Mouse (Mus musculus): ENCODE measurements around the gene Zpbp2.
A peak's percentile ranks its signal among the peaks of the same experiment; 100 is the strongest.

Gene Zpbp2

DNA sequence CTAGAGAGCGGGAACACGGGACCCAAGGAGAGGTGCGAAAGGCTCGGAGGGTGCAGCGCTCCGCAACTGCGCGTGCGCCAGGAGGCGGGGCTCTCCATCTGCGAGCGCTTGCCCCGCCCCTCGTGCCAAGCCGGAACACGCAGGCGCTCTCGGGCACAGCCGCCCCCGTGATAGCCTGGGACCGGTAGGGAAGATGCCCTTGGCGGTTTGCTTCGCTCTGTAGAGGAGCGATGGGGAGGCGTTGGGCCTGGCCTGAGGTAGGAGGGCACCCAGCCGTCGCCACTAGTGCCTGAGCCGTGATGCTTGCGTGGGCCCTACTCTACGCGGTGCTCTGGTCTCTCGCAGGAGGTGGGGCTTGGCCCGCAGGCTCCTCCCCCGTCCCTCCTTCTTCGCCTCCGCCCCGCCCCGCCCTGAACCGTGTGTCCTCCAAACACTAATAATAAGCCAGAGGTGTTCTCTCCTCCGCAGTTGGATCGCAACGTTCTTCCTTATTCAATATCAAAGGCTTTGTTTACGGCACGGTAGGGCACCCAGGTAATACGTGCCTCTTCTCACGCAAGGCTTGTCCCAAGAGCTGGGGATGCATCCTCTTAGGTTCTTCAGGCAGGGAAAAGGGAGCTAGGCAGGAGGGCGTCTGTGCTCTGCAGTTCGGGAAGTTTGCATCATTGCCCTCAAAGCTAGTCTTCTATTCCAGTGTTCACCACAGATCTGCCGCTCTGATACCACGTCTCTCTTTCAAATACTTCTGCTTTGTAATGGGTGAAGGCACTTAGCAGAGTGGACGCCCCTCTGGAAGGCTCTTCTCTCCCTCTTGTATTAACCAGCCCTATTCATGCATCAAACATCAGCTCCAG, at the start of gene Zpbp2:
Zpbp2 (plus strand) TSS at position 123 of the 854 bp plus-strand sequence.
- peak; percentile 90 for DNase-seq

DNA sequence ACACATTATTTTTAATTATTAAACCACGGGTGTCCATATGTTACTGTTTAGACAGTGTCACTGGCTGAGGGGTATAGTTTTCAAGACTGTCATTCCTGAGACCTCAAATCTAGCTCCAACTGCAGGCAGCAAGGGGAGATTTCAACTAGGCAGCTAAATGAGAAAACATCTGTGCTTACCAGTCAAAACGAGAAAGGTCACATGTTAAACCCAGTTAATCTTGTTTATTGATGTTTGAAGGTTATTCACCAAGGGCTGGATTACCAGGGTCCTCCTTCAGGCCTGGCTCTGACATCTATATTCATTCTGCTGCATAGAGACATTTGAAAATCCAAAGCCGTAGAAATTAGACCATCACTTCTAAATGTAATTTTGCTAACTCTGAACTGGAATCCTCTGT, 46.0 kb upstream of the Zpbp2 start:
- DNase-seq: no peak

DNA sequence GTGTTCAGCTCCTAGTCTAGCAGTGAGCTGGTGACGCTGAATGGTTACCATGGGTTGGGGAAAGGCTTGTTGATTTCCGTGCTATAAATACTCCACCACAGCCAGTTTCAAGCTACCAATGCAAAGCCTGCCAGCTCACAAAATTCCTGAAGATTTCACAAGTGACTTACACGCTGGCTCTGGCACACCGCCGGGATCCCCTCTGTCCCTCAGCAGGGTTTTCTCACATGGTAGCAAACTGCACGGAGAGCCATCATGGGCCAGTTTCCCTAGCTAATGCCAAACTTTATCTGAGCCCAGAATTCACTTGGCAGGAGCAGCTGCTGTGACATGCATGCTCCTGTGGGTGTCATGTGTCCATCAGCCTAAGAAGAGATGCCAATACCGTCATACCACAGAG, 41.5 kb upstream of the Zpbp2 start:
- peak; percentile 46 for DNase-seq

DNA sequence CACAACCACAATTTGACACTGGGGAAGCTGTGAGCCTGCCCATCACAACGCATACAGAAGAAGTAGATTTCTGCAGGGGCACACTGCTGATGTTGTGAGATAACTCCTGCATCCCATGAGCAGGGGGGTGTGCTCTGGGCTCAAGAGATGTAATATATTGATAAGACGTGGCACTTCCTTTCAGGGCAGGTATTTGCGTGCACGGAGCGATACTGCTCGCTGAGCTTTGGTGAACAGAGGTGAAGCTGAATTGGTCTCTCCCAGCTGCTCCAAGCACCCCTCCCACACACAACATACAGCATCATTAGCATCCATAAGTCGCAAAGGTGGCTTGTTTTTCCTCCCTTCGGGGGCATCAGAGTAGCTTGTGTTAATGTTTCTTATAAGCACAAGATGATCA, 40.8 kb upstream of the Zpbp2 start:
- no peak for DNase-seq

DNA sequence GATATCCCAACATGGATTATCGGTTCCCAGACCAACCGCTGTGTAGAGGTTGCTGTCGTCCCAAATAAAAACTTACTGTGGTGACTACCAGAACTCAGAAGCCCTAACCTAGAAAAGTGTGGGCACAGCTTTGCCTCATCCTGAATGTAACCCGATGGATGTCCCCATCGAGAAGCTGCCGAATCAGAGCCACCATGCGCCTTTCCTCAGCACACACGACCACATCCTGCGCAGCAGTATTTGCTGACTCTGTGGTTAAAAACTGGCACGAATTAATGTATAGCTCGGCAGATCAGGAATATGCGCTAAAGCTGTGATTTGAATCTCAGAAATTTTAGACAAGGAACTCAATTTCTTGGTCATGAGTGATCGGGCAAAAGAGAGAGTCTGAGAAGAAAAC, 38.0 kb upstream of the Zpbp2 start:
- no peak for DNase-seq

DNA sequence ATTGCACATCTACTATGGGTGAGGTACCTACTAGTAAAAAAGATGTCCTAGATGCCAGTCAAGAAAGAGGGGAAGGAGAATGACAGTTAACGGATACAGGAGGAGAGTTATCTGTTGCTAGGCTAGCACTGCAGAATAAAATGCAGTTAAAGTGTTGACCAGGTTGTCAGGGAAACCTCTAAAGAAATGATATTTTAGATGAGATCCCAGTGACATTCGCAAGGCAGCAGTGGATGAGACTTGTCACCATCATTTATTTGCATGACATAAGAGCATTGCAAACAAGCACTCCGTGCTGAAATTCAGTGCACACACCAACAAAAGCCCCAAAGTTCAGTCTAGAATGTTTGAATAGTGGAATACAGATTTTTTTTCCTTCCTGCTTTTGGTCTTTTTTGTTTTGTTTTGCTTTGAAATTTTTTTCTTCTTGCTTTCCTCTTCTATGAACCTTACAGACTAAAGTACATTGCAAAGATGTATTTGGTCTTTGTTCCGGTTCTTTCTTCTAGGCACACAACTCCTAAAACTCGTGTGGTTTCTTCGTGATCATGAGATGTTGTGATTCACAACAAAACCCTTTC, 37.5 kb upstream of the Zpbp2 start:
- DNase-seq: no peak

DNA sequence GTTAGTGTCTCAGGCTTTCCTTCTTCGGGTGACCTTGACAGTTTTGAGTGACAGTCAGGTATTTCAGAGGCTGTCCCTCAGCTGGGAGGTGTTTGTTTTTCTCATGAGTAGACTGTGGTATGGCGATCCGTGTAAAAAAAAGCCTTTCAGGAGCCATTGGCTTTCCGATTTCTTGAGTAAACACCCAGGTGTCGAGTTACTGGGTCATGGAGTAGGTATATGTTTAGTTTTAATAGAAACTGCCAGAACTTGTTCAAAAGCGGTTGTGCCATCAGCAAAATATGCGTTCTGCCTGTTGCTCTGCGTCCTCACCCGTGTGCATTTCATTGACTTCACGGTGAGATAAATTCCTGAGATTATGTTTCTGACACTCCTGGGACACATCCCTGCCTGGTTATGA, 30.4 kb upstream of the Zpbp2 start:
- no peak for DNase-seq

DNA sequence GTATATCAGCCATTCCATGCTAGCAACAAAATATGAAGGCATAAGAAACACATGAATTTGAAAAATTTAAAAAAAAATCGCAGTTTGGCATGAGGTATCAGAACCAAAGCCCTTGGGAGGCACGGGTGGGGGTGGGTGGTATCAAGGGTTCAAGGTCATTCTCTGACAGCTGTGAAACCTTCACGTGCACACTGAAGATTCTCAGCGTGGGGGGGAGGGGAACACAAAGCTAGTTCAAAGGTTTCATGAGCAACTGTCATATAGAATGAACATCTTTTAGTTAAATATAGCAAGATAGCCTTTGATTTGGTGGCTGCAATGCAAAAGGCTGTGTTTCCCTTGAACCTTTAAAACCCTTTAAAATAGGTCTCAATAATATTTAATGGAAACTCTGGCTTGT, 25.8 kb upstream of the Zpbp2 start:
- no peak for DNase-seq

DNA sequence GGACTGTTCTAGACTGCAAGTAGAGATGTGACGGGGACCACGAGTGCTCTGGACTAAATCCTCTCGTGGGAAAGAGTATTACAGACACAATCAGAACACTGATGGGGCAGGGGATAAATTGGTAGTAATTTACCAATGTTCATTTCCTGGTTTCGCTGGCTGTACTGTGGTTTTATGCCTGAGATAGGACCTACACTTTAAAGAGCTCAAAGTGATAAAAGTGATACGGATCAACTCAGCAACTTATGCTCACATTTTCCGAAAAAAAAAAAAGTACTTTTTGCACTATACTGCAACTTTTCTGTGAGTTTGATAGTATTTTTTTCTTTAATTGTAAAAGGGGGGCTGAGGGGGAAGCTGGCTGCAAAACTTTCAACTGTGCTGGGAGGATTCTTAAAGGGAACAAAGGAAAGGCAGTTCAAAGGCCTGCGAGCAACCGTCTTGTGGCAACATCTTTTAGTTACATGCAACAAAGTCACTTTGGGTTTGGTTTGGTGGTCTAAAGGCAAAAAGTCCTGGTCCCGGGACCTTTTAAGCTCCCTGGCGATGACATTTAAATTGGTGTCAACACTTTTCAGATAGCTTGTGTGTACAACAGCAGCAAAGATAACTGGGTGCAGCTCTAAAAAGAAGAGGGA, 24.0 kb upstream of the Zpbp2 start:
- DNase-seq: no peak

DNA sequence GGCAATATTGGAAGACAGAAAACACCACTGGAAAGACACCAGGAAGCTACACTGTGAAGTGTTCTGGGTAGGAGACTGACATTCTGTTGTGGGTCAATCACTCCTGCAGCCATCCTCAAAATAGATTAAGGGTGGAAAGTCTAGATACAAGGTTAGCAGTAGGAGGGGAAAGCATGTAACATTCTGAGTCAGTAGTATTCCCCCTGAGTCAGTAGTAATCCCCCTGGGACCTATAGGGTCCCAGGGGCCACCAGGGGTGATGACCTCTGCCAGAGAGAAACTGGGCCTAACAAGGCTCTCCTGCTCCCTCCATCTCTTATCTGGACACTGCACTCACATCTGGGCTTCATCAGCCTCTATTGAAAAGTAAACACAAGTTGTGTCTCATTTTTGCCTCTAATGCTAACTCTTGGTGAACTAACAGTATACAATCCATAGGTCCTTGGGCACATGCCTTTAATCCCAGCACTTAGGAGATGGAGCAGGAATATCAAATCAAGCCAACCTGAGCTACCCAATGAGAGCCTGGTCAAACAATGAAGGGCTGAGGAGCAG, 13.3 kb upstream of the Zpbp2 start:
- DNase-seq: no peak

DNA sequence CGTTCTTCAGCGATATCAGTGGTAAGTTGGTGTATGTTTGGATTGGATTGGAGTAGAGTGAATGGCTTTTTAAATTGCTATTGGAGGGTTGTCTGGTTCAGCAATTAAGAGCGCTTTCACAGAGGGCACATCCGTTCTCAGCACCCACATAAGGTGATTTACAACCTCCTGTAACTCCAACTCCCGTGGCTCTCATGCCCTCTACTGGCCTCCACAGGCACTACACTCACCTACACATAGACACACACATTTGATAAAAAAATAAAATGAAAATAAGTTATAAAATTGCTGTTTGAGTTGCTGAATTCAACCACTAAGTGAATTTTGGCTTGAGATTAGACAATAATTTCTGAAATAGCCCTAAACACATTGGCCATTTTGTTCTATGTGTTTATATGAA, 10.6 kb upstream of the Zpbp2 start:
- DNase-seq: no peak

DNA sequence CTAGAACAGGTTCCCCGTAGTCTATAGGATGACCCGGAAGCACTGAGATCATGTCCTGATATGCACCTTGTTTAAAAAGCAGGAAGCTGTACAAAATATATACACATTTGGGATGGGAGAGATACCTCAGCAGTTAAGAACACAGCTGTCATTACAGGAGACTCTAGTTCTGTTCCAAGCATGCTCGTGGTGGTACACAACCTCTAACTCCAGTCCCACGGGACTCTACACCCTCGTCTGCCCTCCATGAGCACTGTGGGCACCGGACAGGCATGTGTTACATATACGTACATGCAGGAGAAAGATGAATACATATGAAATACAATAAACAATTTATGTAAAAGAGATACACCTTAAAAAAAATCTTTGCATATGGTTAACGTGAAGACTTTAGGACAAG, 8.3 kb upstream of the Zpbp2 start:
- no peak for DNase-seq

DNA sequence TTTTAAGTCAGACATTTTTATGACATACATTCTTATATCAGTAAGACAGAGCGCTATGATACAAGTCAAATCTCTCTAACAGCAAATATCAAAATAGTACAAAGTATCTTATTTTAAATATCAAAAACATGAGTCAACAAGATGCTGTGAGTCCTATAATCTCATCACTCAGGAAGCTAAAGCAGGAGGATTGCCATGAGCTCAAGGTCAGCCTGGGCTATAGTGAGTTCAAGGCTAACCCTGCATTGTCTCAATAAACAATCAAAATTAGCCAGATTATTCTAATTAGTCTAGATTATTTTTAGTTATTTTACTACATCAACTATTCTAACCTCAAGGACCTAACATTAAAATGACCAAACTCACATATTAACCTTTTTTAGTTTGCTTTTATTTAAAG, 7.5 kb upstream of the Zpbp2 start:
- no peak for DNase-seq

DNA sequence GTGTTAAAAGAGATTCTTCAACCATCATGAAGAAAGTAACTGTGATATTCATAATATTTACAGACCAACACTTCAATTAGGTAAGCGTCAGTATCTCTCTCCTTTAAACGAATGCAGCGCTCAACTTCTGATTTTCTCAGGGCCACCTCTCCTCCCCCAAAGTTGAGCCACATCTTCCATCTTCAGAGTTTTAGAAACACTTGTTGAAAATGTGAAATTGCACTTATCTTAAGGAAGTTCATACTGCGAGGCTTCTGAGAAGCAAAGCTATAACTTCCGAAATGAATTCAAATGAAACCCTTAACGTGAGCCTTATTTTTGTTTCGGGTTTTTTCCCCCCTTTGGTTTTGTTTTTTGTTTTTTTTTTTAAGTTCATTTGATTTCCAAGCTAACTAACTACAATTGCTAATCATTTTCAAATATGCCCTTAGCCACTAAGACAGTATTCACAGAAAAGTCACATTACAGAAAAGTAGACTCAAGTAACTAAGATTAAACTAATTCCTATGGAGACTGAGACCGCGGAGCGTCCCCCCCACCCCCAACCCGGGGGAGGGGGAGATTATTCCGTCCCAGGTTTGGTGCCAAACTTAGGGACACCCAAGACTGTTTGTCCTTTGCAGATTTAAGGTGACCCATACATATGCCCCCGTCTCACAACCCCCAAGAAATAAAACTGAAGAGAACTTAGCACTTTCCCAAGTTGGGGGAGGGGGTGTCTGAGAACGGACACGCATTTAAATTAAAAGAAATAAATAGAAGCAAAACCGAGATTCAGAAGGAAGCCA, 5.8 kb upstream of the Zpbp2 start:
- no peak for DNase-seq

DNA sequence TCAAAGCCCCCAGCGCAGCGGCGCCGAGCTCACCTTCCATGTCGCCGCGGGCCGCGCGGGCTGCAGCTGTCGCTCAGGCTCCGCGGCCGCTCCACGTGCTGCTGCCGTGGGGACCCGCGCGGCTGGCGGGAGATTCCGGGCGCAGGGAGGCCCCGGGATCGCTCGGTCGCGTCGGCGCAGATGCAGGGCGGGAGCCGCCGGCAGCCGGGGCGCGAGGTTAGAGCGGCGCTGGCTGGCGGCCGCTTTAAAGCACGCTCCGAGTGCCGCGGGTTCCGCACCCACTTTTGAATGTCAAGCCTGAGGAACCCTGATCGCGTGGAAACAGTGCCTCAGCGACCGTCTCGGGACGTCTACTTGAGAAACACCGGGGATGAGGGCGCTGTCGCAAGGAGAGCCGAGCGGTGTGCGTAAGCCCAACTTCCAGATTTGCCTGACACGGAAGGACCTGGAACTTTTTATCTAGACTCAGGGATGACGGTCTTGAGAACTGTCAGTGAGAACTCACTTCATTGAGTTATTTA, 5.1 kb upstream of the Zpbp2 start, which contains the start of gene Ikzf3:
Ikzf3 (minus strand) TSS at position 321 of the 521 bp plus-strand sequence.
- peak; percentile 54 for DNase-seq

DNA sequence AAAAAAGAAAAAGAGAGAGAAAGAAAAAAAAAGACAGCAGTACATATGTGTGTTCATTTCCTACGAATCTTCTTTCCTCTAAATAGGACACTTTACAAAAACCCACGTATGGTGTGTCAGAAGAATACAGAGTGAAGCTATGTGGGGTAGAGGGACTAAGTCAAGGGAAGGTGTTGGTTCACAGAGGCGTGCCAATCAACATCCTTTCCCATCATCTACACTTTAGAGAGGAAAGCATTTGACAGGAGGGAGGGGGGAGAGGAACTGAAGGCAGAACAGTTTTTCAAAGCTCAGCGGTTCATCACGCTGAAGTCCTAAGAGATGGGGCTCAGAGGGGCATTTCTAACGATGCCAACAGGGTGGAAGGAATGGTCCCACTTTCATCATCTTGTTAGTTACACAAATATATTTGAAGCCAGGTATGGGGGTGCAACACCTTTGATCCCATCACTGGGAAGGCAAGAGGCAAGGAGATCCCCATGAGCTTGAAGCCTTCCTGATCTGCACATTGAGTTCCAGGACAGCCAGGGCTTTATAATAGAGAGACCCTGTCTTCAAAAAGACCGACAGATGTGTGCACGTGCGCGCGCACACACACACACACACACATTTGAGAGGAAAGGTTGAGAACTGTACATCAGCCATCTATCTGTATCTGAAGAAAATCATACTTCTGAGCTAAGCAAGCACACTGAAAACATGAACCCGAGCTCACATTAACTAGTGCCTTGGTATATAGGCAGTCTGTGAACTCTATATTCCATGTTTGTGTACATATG, 4.2 kb upstream of the Zpbp2 start:
- peak; percentile 12 for DNase-seq

DNA sequence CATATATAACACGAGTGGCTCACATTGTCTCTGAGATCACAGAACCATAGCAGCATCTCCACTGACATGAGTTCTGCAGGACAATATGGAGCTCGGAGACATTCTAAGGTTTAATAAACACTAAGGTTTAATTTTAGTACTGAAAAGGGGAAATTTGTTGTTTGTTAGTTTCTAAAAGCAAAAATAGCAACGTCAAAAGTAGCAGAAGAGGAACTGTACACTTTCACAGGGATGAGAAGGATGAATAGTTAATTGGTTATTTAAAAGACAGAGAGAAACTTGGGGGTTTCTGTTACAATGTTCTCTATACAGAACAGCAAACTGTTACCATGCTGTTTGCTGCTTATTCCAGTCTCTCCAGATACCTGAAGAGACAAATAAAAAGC, 3.6 kb upstream of the Zpbp2 start:
- no peak for DNase-seq

DNA sequence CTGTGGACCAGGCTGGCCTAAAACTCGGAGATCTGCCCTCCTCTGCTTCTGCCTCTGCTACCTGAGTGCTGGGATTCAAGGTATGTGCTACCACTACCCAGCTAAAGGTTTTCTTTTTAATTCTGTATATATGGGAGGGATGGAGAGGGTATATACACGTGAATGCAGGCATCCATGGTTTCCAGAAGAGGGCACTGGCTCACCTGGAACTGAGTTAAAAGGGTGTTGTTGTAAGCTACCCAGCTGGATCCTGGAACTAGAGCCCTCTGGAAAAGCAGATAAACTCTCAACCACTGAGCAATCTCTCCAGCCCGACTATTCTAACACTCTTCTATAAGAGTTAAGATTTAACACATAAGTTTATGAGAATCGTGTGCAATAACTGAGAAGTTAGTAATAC, 1.5 kb upstream of the Zpbp2 start:
- DNase-seq: no peak

DNA sequence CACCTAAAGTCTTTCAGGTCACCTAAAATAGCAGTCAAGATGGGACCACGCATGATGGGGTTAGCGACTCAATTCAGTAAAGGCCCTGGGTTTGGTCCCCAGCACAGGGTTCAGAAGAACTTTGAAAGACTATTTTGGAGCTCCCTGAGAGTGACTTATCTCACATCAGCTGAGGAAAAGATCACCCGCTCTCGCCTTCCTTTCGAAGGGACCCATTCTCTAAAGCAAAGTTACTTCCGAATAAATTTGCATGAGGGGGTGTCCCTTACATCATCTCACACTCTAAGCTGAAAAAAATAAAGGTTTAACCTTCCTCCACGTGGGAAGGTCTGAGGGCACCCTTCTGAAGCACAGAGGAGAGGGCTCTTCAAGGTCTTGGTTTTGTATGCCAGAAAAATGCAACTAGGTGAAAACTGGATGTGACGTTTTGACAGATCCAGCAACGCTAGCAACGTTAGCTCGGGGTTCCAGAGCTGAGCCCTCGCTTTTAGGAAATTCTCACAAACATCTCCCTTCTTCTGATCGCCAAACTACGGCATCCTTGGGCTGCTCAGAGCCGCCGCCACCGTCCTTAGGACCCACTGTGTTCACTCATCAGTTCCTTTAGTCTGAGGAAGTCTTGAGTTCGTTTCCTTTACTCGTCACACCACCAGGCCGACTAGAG, 454 bp upstream of the Zpbp2 start:
- DNase-seq: peak; percentile 19

DNA sequence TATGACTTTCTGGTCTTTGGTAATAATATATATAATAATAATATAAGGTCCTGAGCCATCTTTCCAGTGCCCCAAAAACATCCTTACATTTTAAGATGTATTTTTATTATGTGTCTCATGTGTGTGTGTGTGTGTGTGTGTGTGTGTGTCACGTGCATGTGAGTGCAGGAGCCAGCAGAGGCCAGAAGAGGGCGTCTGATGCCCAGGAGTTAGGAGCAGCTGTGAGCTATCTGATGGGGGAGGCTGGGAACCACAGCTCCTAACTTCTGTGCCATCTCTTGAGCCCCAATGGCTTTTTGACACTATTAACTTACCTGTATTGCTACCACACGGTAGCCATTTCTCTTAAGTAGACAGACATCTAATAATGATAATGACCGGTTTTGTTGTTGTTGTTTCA, 3.1 kb downstream of the Zpbp2 start:
- DNase-seq: no peak

DNA sequence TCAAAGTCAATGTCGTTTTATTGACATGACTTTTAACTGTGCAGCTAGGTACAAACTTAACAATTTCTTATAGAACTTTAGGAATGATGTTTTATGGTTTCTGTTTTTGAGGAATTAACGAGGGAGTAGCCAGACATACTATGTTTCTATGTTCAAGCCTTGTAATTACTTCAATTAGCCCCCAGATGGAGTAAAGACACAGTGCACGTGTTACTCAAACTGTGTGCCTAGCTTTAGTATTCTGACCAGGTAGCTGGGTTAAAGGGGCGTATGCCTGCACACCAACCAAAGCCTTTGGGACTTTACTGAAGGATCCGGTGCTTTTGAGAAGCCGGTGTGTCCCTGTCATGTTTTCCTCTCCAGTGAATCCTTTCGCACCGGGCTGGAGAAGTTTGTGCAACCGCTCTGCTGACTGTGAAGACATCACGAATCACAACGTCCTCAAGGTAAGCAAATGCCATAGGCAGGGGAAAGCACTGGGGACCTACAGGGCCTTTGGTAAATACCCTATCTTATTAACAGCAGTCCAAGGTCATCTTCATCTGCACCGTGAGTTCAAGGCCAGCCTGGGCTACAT, 4.3 kb downstream of the Zpbp2 start:
- no peak for DNase-seq

Data from lung, postnatal 36 days (tissue).